Mouse (Mus musculus) CH12.LX (cell line): ENCODE results near the gene B4gat1. TPM values are rescaled to one million over a fixed set of nuclear protein-coding genes. Genes with fewer than 3 reads are reported as not detected.

ENCODE experiments used
- DNase-seq: peaks from one replicate; pipeline ENCODE4 v3.0.0-alpha.2; 2013; ENCODE audit errors: extremely low read depth
- H3K27ac ChIP-seq: 2 replicates; pipeline ENCODE4 v1.5.1; 2012; ENCODE audit warnings: low read depth, mild to moderate bottlenecking, control low read depth, moderate library complexity; ENCODE audit not compliant: insufficient read depth
- H3K27me3 ChIP-seq: replicated peaks from 2 replicates; pipeline ENCODE3; 2012; ENCODE audit warnings: inconsistent platforms
- H3K36me3 ChIP-seq, 2 experiments: replicated peaks in 1 of 2; 2 replicates each; pipeline versions ENCODE3 to v1.6.1; 2012; ENCODE audit warnings: inconsistent platforms in 1 of 2, low read length in 1 of 2, mild to moderate bottlenecking in 1 of 2, mixed read lengths in 1 of 2, moderate library complexity in 1 of 2; ENCODE audit not compliant: control insufficient read depth in 1 of 2, insufficient read depth in 1 of 2
- H3K4me1 ChIP-seq, 2 experiments: 2 replicates each; pipeline ENCODE4 v1.6.1; 2012; ENCODE audit warnings: inconsistent platforms in 1 of 2, moderate library complexity in 1 of 2; ENCODE audit not compliant: insufficient read depth in 2 of 2, control insufficient read depth in 1 of 2
- H3K4me2 ChIP-seq: 2 replicates; pipeline ENCODE4 v1.6.1; 2012; ENCODE audit warnings: low read depth, mild to moderate bottlenecking, control low read depth; ENCODE audit not compliant: poor library complexity, insufficient read depth, severe bottlenecking
- H3K4me3 ChIP-seq, 3 experiments: fragments of 150-350 bp in 1 of 3; sonication (generic) in 1 of 3; replicated peaks in 1 of 3; 2 replicates each; pipeline versions ENCODE3 to v1.5.1; 2011 to 2012; ENCODE audit warnings: low read depth in 2 of 3, low read length in 2 of 3, mild to moderate bottlenecking in 2 of 3, moderate library complexity in 2 of 3, control low read depth in 1 of 3, improper control_type of control experiment in 1 of 3, inconsistent platforms in 1 of 3, mixed read lengths in 1 of 3; ENCODE audit not compliant: poor library complexity in 1 of 3
- H3K79me2 ChIP-seq: replicated peaks from 2 replicates; pipeline ENCODE4 v1.6.1; 2012; ENCODE audit warnings: mild to moderate bottlenecking, moderate library complexity; ENCODE audit not compliant: control insufficient read depth, poor library complexity, insufficient read depth, severe bottlenecking; ENCODE audit errors: extremely low read depth
- H3K9ac ChIP-seq: 2 replicates; pipeline ENCODE4 v1.6.1; 2012; ENCODE audit warnings: low read depth, mild to moderate bottlenecking, control low read depth, moderate library complexity; ENCODE audit not compliant: insufficient read depth
- H3K9me3 ChIP-seq: replicated peaks from 2 replicates; pipeline ENCODE3; 2012; ENCODE audit warnings: low read length, inconsistent platforms, mixed read lengths
- BHLHE40 ChIP-seq: IDR thresholded peaks from 2 replicates; pipeline ENCODE4 v1.6.1; 2011; ENCODE audit warnings: mild to moderate bottlenecking, low read depth, low read length, improper control_type of control experiment
- CTCF ChIP-seq, 2 experiments: IDR thresholded peaks in 1 of 2; conservative IDR thresholded peaks in 1 of 2; 2 replicates each; pipeline ENCODE4 v1.5.1; 2011 to 2012; ENCODE audit warnings: low read depth in 2 of 2, low read length in 2 of 2, improper control_type of control experiment in 1 of 2, inconsistent platforms in 1 of 2, mild to moderate bottlenecking in 1 of 2, moderate library complexity in 1 of 2
- ELF1 ChIP-seq: IDR thresholded peaks from 2 replicates; pipeline ENCODE4 v1.6.1; 2014; ENCODE audit warnings: low read depth, mild to moderate bottlenecking, inconsistent platforms, low read length, improper control_type of control experiment
- EP300 ChIP-seq: IDR thresholded peaks from 2 replicates; pipeline ENCODE4 v1.6.1; 2011; ENCODE audit warnings: low read length, improper control_type of control experiment
- ETS1 ChIP-seq: conservative IDR thresholded peaks from 2 replicates; pipeline ENCODE4 v1.6.1; 2012; ENCODE audit warnings: low read depth, mild to moderate bottlenecking, inconsistent platforms, low read length, improper control_type of control experiment, moderate library complexity
- GABPA ChIP-seq: IDR thresholded peaks from 2 replicates; pipeline ENCODE4 v1.6.1; 2012; ENCODE audit warnings: low read depth, low read length, improper control_type of control experiment, inconsistent platforms; ENCODE audit not compliant: insufficient replicate concordance
- IRF4 ChIP-seq: IDR thresholded peaks from 2 replicates; pipeline ENCODE4 v1.6.1; 2014; ENCODE audit warnings: low read depth, mild to moderate bottlenecking, inconsistent platforms, low read length, improper control_type of control experiment
- KAT2A ChIP-seq: IDR thresholded peaks from 2 replicates; pipeline ENCODE4 v1.6.1; 2012; ENCODE audit warnings: low read length, improper control_type of control experiment, inconsistent platforms; ENCODE audit not compliant: insufficient replicate concordance
- MAX ChIP-seq: IDR thresholded peaks from 2 replicates; pipeline ENCODE4 v1.6.1; 2011; ENCODE audit warnings: low read length, improper control_type of control experiment
- MEF2A ChIP-seq: IDR thresholded peaks from 2 replicates; pipeline ENCODE4 v1.6.1; 2014; ENCODE audit warnings: low read depth, mild to moderate bottlenecking, inconsistent platforms, low read length, improper control_type of control experiment, borderline replicate concordance
- MXI1 ChIP-seq: IDR thresholded peaks from 2 replicates; pipeline ENCODE4 v1.6.1; 2011; ENCODE audit warnings: mild to moderate bottlenecking, low read depth, low read length, improper control_type of control experiment
- NELFE ChIP-seq: IDR thresholded peaks from 2 replicates; pipeline ENCODE4 v1.6.1; 2011; ENCODE audit warnings: low read depth, low read length, improper control_type of control experiment
- NRF1 ChIP-seq: IDR thresholded peaks from 2 replicates; pipeline ENCODE4 v1.6.1; 2014; ENCODE audit warnings: low read depth, mild to moderate bottlenecking, inconsistent platforms, low read length, improper control_type of control experiment, moderate library complexity
- PAX5 ChIP-seq: IDR thresholded peaks from 2 replicates; pipeline ENCODE4 v1.6.1; 2012; ENCODE audit warnings: low read length, inconsistent platforms, mixed read lengths
- POLR2AphosphoS2 ChIP-seq: IDR thresholded peaks from 2 replicates; pipeline ENCODE4 v1.6.1; 2011; ENCODE audit warnings: low read depth, low read length, improper control_type of control experiment
- RAD21 ChIP-seq: IDR thresholded peaks from 2 replicates; pipeline ENCODE4 v1.6.1; 2011; ENCODE audit warnings: low read depth, mild to moderate bottlenecking, low read length, improper control_type of control experiment, moderate library complexity
- RCOR1 ChIP-seq: conservative IDR thresholded peaks from 2 replicates; pipeline ENCODE4 v1.6.1; 2012; ENCODE audit warnings: low read depth, mild to moderate bottlenecking, inconsistent platforms, low read length, improper control_type of control experiment
- SMC3 ChIP-seq: IDR thresholded peaks from 2 replicates; pipeline ENCODE4 v1.6.1; 2011; ENCODE audit warnings: low read depth, low read length, improper control_type of control experiment
- UBTF ChIP-seq: IDR thresholded peaks from 2 replicates; pipeline ENCODE4 v1.6.1; 2012; ENCODE audit warnings: low read depth, mild to moderate bottlenecking, inconsistent platforms, low read length, improper control_type of control experiment, moderate library complexity
- USF2 ChIP-seq: conservative IDR thresholded peaks from 2 replicates; pipeline ENCODE4 v1.6.1; 2011; ENCODE audit warnings: low read depth, low read length, improper control_type of control experiment
- ZC3H11A ChIP-seq: IDR thresholded peaks from 2 replicates; pipeline ENCODE4 v1.6.1; 2012; ENCODE audit warnings: low read depth, mild to moderate bottlenecking, inconsistent platforms, low read length, improper control_type of control experiment
- ZKSCAN1 ChIP-seq: IDR thresholded peaks from 2 replicates; pipeline ENCODE4 v1.6.1; 2012; ENCODE audit warnings: low read depth, inconsistent platforms, low read length, improper control_type of control experiment, borderline replicate concordance
- ZMIZ1 ChIP-seq: IDR thresholded peaks from 2 replicates; pipeline ENCODE4 v1.6.1; 2012; ENCODE audit warnings: low read depth, mild to moderate bottlenecking, inconsistent platforms, low read length, improper control_type of control experiment
- ZNF384 ChIP-seq: IDR thresholded peaks from 2 replicates; pipeline ENCODE4 v1.6.1; 2012; ENCODE audit warnings: low read depth, low read length, improper control_type of control experiment, inconsistent platforms
- dilution Hi-C: fragments of 300-500 bp; cut with MboI; formaldehyde crosslinking; loops from 2 replicates; pipeline ENCODE4 v1.14.3; 2020; ENCODE audit warnings: low sequenced_read_pairs; ENCODE audit not compliant: extremely low pct_unique_long_range_greater_than_20kb, extremely low pct_ligation_motif_present
- in situ Hi-C: fragments of 300-500 bp; cut with MboI; formaldehyde crosslinking; loops from 3 replicates; pipeline ENCODE4 v1.14.3; 2019; ENCODE audit warnings: low sequenced_read_pairs, low pct_ligation_motif_present, low pct_unique_long_range_greater_than_20kb, mixed read lengths
- polyA plus RNA-seq: library from polyadenylated mRNA; unstranded; fragments of >175 nt; gene quantifications from 2 replicates; pipeline ENCODE4 v1.2.1, GENCODE M21; 2012; ENCODE audit warnings: low read depth; ENCODE audit not compliant: insufficient read length
- total RNA-seq, 2 experiments: library from RNA; depleted of rRNA; stranded (reverse); fragments of 300-350 nt in 1 of 2; fragments of >200 nt in 1 of 2; gene quantifications; 2 replicates each; pipeline ENCODE4 v1.2.3; 2012 to 2014

The B4gat1 gene
- total and polyA plus RNA-seq, 3 experiments: 5.2 to 12.1 (median 6.9) TPM

- H3K79me2 ChIP-seq: no peaks in the 10 kb centered on the region
- in situ Hi-C loops (no loop called here), dilution Hi-C loops (no loop called here)
- H3K4me1 ChIP-seq: peaks cover under 1 to 17% of the 10 kb centered on the region in 2 experiments; a peak in 3 of 4 replicates
- DNase-seq: no peak
- no peak overlapping the region for H3K27ac ChIP-seq
- no peak overlapping the region for H3K4me2 ChIP-seq
- H3K36me3 ChIP-seq: no peaks in the 10 kb centered on the region
- H3K9ac ChIP-seq: no peak overlapping the region
- no peak for TF ChIP-seq GABPA
- TF ChIP-seq MAX: no peak
- no peak for TF ChIP-seq ZNF384
- TF ChIP-seq BHLHE40: no peak
- TF ChIP-seq EP300: no peak
- TF ChIP-seq SMC3: no peak
- no peak for TF ChIP-seq ZKSCAN1
- TF ChIP-seq RAD21: no peak
- TF ChIP-seq RCOR1: no peak
- no peak for TF ChIP-seq POLR2AphosphoS2
- no peak for TF ChIP-seq KAT2A
- no peak for TF ChIP-seq ZMIZ1
- no peak for TF ChIP-seq CTCF (conservative IDR thresholded peaks at IDR 0.05 in 1 of 2, IDR thresholded peaks at IDR 0.05 in 1 of 2; ENCODE audit: low read depth in 2 of 2, low read length in 2 of 2)
- H3K27me3 ChIP-seq: peaks cover 34% of the 10 kb centered on the region
- H3K9me3 ChIP-seq: no peaks in the 10 kb centered on the region
- no peak overlapping the region for H3K4me3 ChIP-seq
These were observed 21.0 kb upstream of the B4gat1 start for GRCm38 (mm10) chr19:5017611-5018010.

- Histone ChIP-seq H3K27me3 (peaks cover 28% of the 10 kb centered on the region), H3K9me3 (no peaks in the 10 kb centered on the region), H3K79me2 (no peaks in the 10 kb centered on the region), H3K36me3 (no peaks in the 10 kb centered on the region), H3K4me1 (peaks cover 3 to 19% of the 10 kb centered on the region in 2 experiments; a peak in 3 of 4 replicates), H3K4me3 (no peak overlapping the region), H3K27ac (no peak overlapping the region), H3K4me2 (no peak overlapping the region), H3K9ac (no peak overlapping the region)
- in situ Hi-C loops: no loop called here
- no peak for DNase-seq
- dilution Hi-C loops: no loop called here
- TF ChIP-seq ZNF384: no peak
- no peak for TF ChIP-seq NELFE
- TF ChIP-seq ZMIZ1: no peak
- TF ChIP-seq UBTF: no peak
- TF ChIP-seq BHLHE40: no peak
- TF ChIP-seq MAX: no peak
- TF ChIP-seq KAT2A: no peak
- TF ChIP-seq ETS1: no peak
- TF ChIP-seq GABPA: no peak
- no peak for TF ChIP-seq ZC3H11A
- no peak for TF ChIP-seq POLR2AphosphoS2
- TF ChIP-seq EP300: no peak
- no peak for TF ChIP-seq IRF4
- no peak for TF ChIP-seq MXI1
- TF ChIP-seq USF2: no peak
- no peak for TF ChIP-seq CTCF (conservative IDR thresholded peaks at IDR 0.05 in 1 of 2, IDR thresholded peaks at IDR 0.05 in 1 of 2; ENCODE audit: low read depth in 2 of 2, low read length in 2 of 2)
- no peak for TF ChIP-seq ELF1
- no peak for TF ChIP-seq PAX5
- no peak for TF ChIP-seq MEF2A
- no peak for TF ChIP-seq NRF1
These were observed 20.4 kb upstream of the B4gat1 start for GRCm38 (mm10) chr19:5018191-5018590.
